Mouse (Mus musculus) yolk sac, embryonic 10.5 days (tissue): Measurements from ENCODE around the gene Mdga2.

Source experiments
- DNase-seq: peaks from one replicate; pipeline ENCODE4 v3.0.0-alpha.2; 2017; ENCODE audit warnings: low spot score

Gene Mdga2

GRCm38 (mm10) chr12:67056621-67057020 lies 165.7 kb downstream of the Mdga2 start:
- no peak for DNase-seq

- DNase-seq = no peak
Measured at GRCm38 (mm10) chr12:67045099-67045750, 177.1 kb downstream of the Mdga2 start.

- DNase-seq = no peak
Measured at GRCm38 (mm10) chr12:67041865-67042264, 180.5 kb downstream of the Mdga2 start.

- no peak for DNase-seq
Measured at GRCm38 (mm10) chr12:67035509-67036261, 186.7 kb downstream of the Mdga2 start.

GRCm38 (mm10) chr12:67017192-67017591 lies 205.2 kb downstream of the Mdga2 start:
- no peak for DNase-seq

GRCm38 (mm10) chr12:67011368-67011767 lies 211.0 kb downstream of the Mdga2 start:
- no peak for DNase-seq

- no peak for DNase-seq
Measured at GRCm38 (mm10) chr12:67010318-67010717, 212.0 kb downstream of the Mdga2 start.

GRCm38 (mm10) chr12:67009191-67009590 lies 213.2 kb downstream of the Mdga2 start:
- DNase-seq = no peak

GRCm38 (mm10) chr12:66954129-66954528 lies 268.2 kb downstream of the Mdga2 start:
- no peak for DNase-seq

GRCm38 (mm10) chr12:66915741-66916140 lies 306.6 kb downstream of the Mdga2 start:
- no peak for DNase-seq

GRCm38 (mm10) chr12:66899366-66899765 lies 323.0 kb downstream of the Mdga2 start:
- no peak for DNase-seq

- DNase-seq = no peak
Measured at GRCm38 (mm10) chr12:66896790-66897189, 325.6 kb downstream of the Mdga2 start.

GRCm38 (mm10) chr12:66890296-66890695 lies 332.1 kb downstream of the Mdga2 start:
- DNase-seq = no peak

- DNase-seq = no peak
Measured at GRCm38 (mm10) chr12:66889276-66889675, 333.1 kb downstream of the Mdga2 start.

GRCm38 (mm10) chr12:66888636-66889035 lies 333.7 kb downstream of the Mdga2 start:
- no peak for DNase-seq

- DNase-seq = no peak
Measured at GRCm38 (mm10) chr12:66866199-66866598, 356.1 kb downstream of the Mdga2 start.

- DNase-seq = no peak
Measured at GRCm38 (mm10) chr12:66853167-66853566, 369.2 kb downstream of the Mdga2 start.

- DNase-seq = no peak
Measured at GRCm38 (mm10) chr12:66840336-66840735, 382.0 kb downstream of the Mdga2 start.

GRCm38 (mm10) chr12:66755653-66756052 lies 466.7 kb downstream of the Mdga2 start:
- DNase-seq = no peak

GRCm38 (mm10) chr12:66734536-66734935 lies 487.8 kb downstream of the Mdga2 start:
- DNase-seq = no peak

- no peak for DNase-seq
Measured at GRCm38 (mm10) chr12:66724474-66724873, 497.9 kb downstream of the Mdga2 start.

- no peak for DNase-seq
Measured at GRCm38 (mm10) chr12:66708334-66708733, 514.0 kb downstream of the Mdga2 start.

- DNase-seq = no peak
Measured at GRCm38 (mm10) chr12:66707431-66707830, 514.9 kb downstream of the Mdga2 start.

GRCm38 (mm10) chr12:66705015-66705414 lies 517.3 kb downstream of the Mdga2 start:
- no peak for DNase-seq
